Mouse (Mus musculus): ENCODE results near the gene Alas2. TPM values are rescaled to one million over a fixed set of nuclear protein-coding genes. Genes with fewer than 3 reads are reported as not detected.

Alas2 gene
- polyA plus RNA-seq, 2 experiments: 1,006 to 1,008 TPM

- H3K27me3 ChIP-seq (ENCODE audit: control insufficient read depth, insufficient read depth, low read length): no peaks in the 10 kb centered on the region
- H3K36me3 ChIP-seq (replicated peaks; ENCODE audit: control insufficient read depth, insufficient read depth, low read depth): no peaks in the 10 kb centered on the region
- peaks cover 19 to 31% of the 10 kb centered on the region in 2 experiments for H3K4me1 ChIP-seq (replicated peaks; ENCODE audit: control insufficient read depth in 2 of 2, insufficient read depth in 2 of 2, low read length in 1 of 2)
- TF ChIP-seq EP300 (IDR thresholded peaks at IDR 0.05; ENCODE audit: low read depth) (peak; percentile 58), CTCF (IDR thresholded peaks at IDR 0.05; ENCODE audit: low read depth) (no peak)
- peak overlapping the region; percentile 51 for H3K9ac ChIP-seq (replicated peaks)
- no peak overlapping the region for H3K4me3 ChIP-seq (ENCODE audit: insufficient read depth in 1 of 2, low read depth in 2 of 2, low read length in 2 of 2)
- H3K9me3 ChIP-seq (ENCODE audit: control insufficient read depth, low read length): no peaks in the 10 kb centered on the region
- DNase-seq (ENCODE audit: low read depth in 3 of 3, low spot score in 3 of 3): peak; percentile 61 to 65 (median 63)
- peak overlapping the region; percentile 57 for H3K4me2 ChIP-seq (ENCODE audit: low read depth)
- H3K27ac ChIP-seq: peak overlapping the region; percentile 93
- ATAC-seq (ENCODE audit: insufficient read depth): peak; percentile 94
Measured at GRCm38 (mm10) chrX:150516015-150516414, 31.2 kb upstream of the Alas2 start.

- WGBS (ENCODE audit: insufficient replicate concordance): 32% methylated on average over 1 of the region's 1 CpGs
- ATAC-seq (ENCODE audit: insufficient read depth): peak; percentile 89
- Histone ChIP-seq H3K4me1 (replicated peaks; ENCODE audit: control insufficient read depth in 2 of 2, insufficient read depth in 2 of 2, low read length in 1 of 2) (peaks cover 17 to 26% of the 10 kb centered on the region in 2 experiments), H3K27me3 (ENCODE audit: control insufficient read depth, insufficient read depth, low read length) (no peaks in the 10 kb centered on the region), H3K4me2 (ENCODE audit: low read depth) (peak overlapping the region; percentile 57), H3K27ac (peak overlapping the region; percentile 93), H3K9me3 (ENCODE audit: control insufficient read depth, low read length) (no peaks in the 10 kb centered on the region), H3K4me3 (ENCODE audit: insufficient read depth in 1 of 2, low read depth in 2 of 2, low read length in 2 of 2) (no peak overlapping the region), H3K36me3 (replicated peaks; ENCODE audit: control insufficient read depth, insufficient read depth, low read depth) (no peaks in the 10 kb centered on the region), H3K9ac (replicated peaks) (peak overlapping the region; percentile 51)
- peak; percentile 44 for TF ChIP-seq EP300 (IDR thresholded peaks at IDR 0.05; ENCODE audit: low read depth)
- no peak for TF ChIP-seq CTCF (IDR thresholded peaks at IDR 0.05; ENCODE audit: low read depth)
- DNase-seq (ENCODE audit: low read depth in 3 of 3, low spot score in 3 of 3): peak in 1 of 3 experiments; percentile 43
Measured at GRCm38 (mm10) chrX:150516477-150516876, 30.7 kb upstream of the Alas2 start.

- no peak for ATAC-seq (ENCODE audit: insufficient read depth)
Measured at GRCm38 (mm10) chrX:150540111-150540510, 7.1 kb upstream of the Alas2 start.

GRCm38 (mm10) chrX:150541684-150542083 lies 5.5 kb upstream of the Alas2 start:
- no peak overlapping the region for H3K27ac ChIP-seq
- H3K9me3 ChIP-seq (ENCODE audit: control insufficient read depth, low read length): no peaks in the 10 kb centered on the region
- no peak overlapping the region for H3K4me3 ChIP-seq (ENCODE audit: insufficient read depth in 1 of 2, low read depth in 2 of 2, low read length in 2 of 2)
- H3K4me2 ChIP-seq (ENCODE audit: low read depth): no peak overlapping the region
- H3K9ac ChIP-seq (replicated peaks): no peak overlapping the region
- TF ChIP-seq EP300 (IDR thresholded peaks at IDR 0.05; ENCODE audit: low read depth) (no peak), CTCF (IDR thresholded peaks at IDR 0.05; ENCODE audit: low read depth) (no peak)
- no peak for DNase-seq (ENCODE audit: low read depth in 3 of 3, low spot score in 3 of 3)
- no peaks in the 10 kb centered on the region; a peak in 2 of 4 replicates for H3K4me1 ChIP-seq (replicated peaks; ENCODE audit: control insufficient read depth in 2 of 2, insufficient read depth in 2 of 2, low read length in 1 of 2)
- H3K36me3 ChIP-seq (replicated peaks; ENCODE audit: control insufficient read depth, insufficient read depth, low read depth): no peaks in the 10 kb centered on the region
- ATAC-seq (ENCODE audit: insufficient read depth): no peak
- no peaks in the 10 kb centered on the region for H3K27me3 ChIP-seq (ENCODE audit: control insufficient read depth, insufficient read depth, low read length)

More at GRCm38 (mm10) chrX:150540111-150540510, 7.1 kb upstream of the Alas2 start:
- Histone ChIP-seq H3K9me3 (ENCODE audit: control insufficient read depth, low read length) (no peaks in the 10 kb centered on the region), H3K27ac (no peak overlapping the region), H3K9ac (replicated peaks) (no peak overlapping the region), H3K4me1 (replicated peaks; ENCODE audit: control insufficient read depth in 2 of 2, insufficient read depth in 2 of 2, low read length in 1 of 2) (no peaks in the 10 kb centered on the region; a peak in 1 of 4 replicates), H3K4me2 (ENCODE audit: low read depth) (no peak overlapping the region), H3K4me3 (ENCODE audit: insufficient read depth in 1 of 2, low read depth in 2 of 2, low read length in 2 of 2) (no peak overlapping the region), H3K27me3 (ENCODE audit: control insufficient read depth, insufficient read depth, low read length) (no peaks in the 10 kb centered on the region), H3K36me3 (replicated peaks; ENCODE audit: control insufficient read depth, insufficient read depth, low read depth) (no peaks in the 10 kb centered on the region)
- TF ChIP-seq EP300 (IDR thresholded peaks at IDR 0.05; ENCODE audit: low read depth) (no peak), CTCF (IDR thresholded peaks at IDR 0.05; ENCODE audit: low read depth) (no peak)
- 36% methylated on average over 2 of the region's 2 CpGs for WGBS (ENCODE audit: insufficient replicate concordance)
- no peak for DNase-seq (ENCODE audit: low read depth in 3 of 3, low spot score in 3 of 3)

- ATAC-seq (ENCODE audit: insufficient read depth): peak; percentile 95
- H3K36me3 ChIP-seq (replicated peaks; ENCODE audit: control insufficient read depth, insufficient read depth, low read depth): peaks cover 43% of the 10 kb centered on the region
- no peaks in the 10 kb centered on the region for H3K9me3 ChIP-seq (ENCODE audit: control insufficient read depth, low read length)
- peak; percentile 92 for DNase-seq (ENCODE audit: low read depth in 3 of 3, low spot score in 3 of 3)
- H3K27ac ChIP-seq: peak overlapping the region; percentile 97
- H3K4me3 ChIP-seq (ENCODE audit: insufficient read depth in 1 of 2, low read depth in 2 of 2, low read length in 2 of 2): peak overlapping the region; percentile 75 to 94
- WGBS (ENCODE audit: insufficient replicate concordance): 22% methylated on average over 3 of the region's 3 CpGs
- H3K4me2 ChIP-seq (ENCODE audit: low read depth): peak overlapping the region; percentile 85
- no peaks in the 10 kb centered on the region for H3K27me3 ChIP-seq (ENCODE audit: control insufficient read depth, insufficient read depth, low read length)
- H3K4me1 ChIP-seq (replicated peaks; ENCODE audit: control insufficient read depth in 2 of 2, insufficient read depth in 2 of 2, low read length in 1 of 2): peaks cover 12 to 30% of the 10 kb centered on the region in 2 experiments
- no peak for TF ChIP-seq CTCF (IDR thresholded peaks at IDR 0.05; ENCODE audit: low read depth)
- peak; percentile 99 for TF ChIP-seq EP300 (IDR thresholded peaks at IDR 0.05; ENCODE audit: low read depth)
- peak overlapping the region; percentile 96 for H3K9ac ChIP-seq (replicated peaks)
Measured at GRCm38 (mm10) chrX:150549639-150550038, 2.5 kb downstream of the Alas2 start.

Measured in liver, embryonic 14.5 days (tissue).